Mouse (Mus musculus) liver, embryonic 11.5 days (tissue): ENCODE data around the gene Pck1. TPM values are rescaled to one million over a fixed set of nuclear protein-coding genes. Genes with fewer than 3 reads are reported as not detected.
A peak's percentile ranks its signal among the peaks of the same experiment; 100 is the strongest.
"Not testable (repeated sequence)": the region's sequence is repeated elsewhere in the genome, so short reads cannot be mapped to it uniquely, and the experiment has no call there.

ENCODE experiments used
- ATAC-seq: fragments of 200-750 bp; cut with Nextera tagmentation; replicated peaks from 2 replicates; pipeline ENCODE4 v1.8.0; 2017; ENCODE audit warnings: moderate number of reproducible peaks, mild to moderate bottlenecking, moderate TSS enrichment, moderate library complexity; ENCODE audit not compliant: low FRiP score
- DNase-seq: peaks from one replicate; pipeline ENCODE4 v3.0.0-alpha.2; 2017; ENCODE audit warnings: low spot score
- H3K27ac ChIP-seq: fragments of 300-500 bp; sonication (generic); 2 replicates; pipeline ENCODE4 v1.5.1; 2014; ENCODE audit warnings: mild to moderate bottlenecking, low read depth, low read length, control low read depth
- H3K27me3 ChIP-seq: fragments of 300-500 bp; sonication (generic); replicated peaks from 2 replicates; pipeline ENCODE4 v1.6.1; 2014; ENCODE audit warnings: low read length, mixed read lengths; ENCODE audit not compliant: control insufficient read depth, insufficient read depth
- H3K36me3 ChIP-seq: fragments of 300-500 bp; sonication (generic); 2 replicates; pipeline ENCODE4 v1.6.1; 2014; ENCODE audit warnings: mild to moderate bottlenecking, low read length, moderate library complexity, mixed read lengths; ENCODE audit not compliant: control insufficient read depth, insufficient read depth
- H3K4me1 ChIP-seq: fragments of 300-500 bp; sonication (generic); replicated peaks from 2 replicates; pipeline ENCODE4 v1.6.1; 2014; ENCODE audit warnings: low read length, mixed read lengths; ENCODE audit not compliant: control insufficient read depth, insufficient read depth
- H3K4me2 ChIP-seq: fragments of 300-500 bp; sonication (generic); 2 replicates; pipeline ENCODE4 v1.6.1; 2014; ENCODE audit warnings: mild to moderate bottlenecking, control low read depth, moderate library complexity
- H3K4me3 ChIP-seq: fragments of 300-500 bp; sonication (generic); 2 replicates; pipeline ENCODE4 v1.5.1; 2014; ENCODE audit warnings: low read depth, low read length, control low read depth
- H3K9ac ChIP-seq: fragments of 300-500 bp; sonication (generic); 2 replicates; pipeline ENCODE4 v1.6.1; 2014; ENCODE audit warnings: low read depth, low read length, control low read depth
- H3K9me3 ChIP-seq: fragments of 300-500 bp; sonication (generic); 2 replicates; pipeline ENCODE4 v1.6.1; 2016; ENCODE audit warnings: low read length, inconsistent platforms, mixed read lengths; ENCODE audit not compliant: control insufficient read depth
- WGBS: fragments of 180-500 bp; shearing (Covaris S2); extraction: QIAGEN DNeasy Blood & Tissue Kit; methylation state at CpG from one replicate; pipeline ENCODE4 v1.1.7; 2014; 5-methylcytosine and 5-hydroxymethylcytosine counted together
- polyA plus RNA-seq: library from polyadenylated mRNA; unstranded; fragments of >200 nt; fragmentation: Nextera tagmentation; extraction: Ambion mirVana; gene quantifications from 2 replicates; pipeline ENCODE4 v1.2.1, GENCODE M21; 2014

Gene Pck1
- polyA plus RNA-seq, 1 experiment from 2014 or later: 0.23 TPM

GRCm38 (mm10) chr2:173119023-173119944, 33.6 kb upstream of the Pck1 start, which contains the start of gene Ctcfl:
TSS of gene Ctcfl (minus strand) at chr2:173119525.
- Histone ChIP-seq H3K4me1 (0 out of 2 replicates have a peak, but pooled peaks cover 2% of the 10 kb centered on the region), H3K9ac (no peak within 1 kb of the TSS), H3K27ac (no peak within 1 kb of the TSS), H3K4me3 (no peak within 1 kb of the TSS), H3K27me3 (no peaks in the 10 kb centered on the region), H3K36me3 (no peaks in the 10 kb centered on the region), H3K4me2 (no peak within 1 kb of the TSS), H3K9me3 (no peaks in the 10 kb centered on the region)
- WGBS: 82% methylated on average over 35 of the region's 35 CpGs
- DNase-seq (no peak), ATAC-seq (peak; percentile 43; the same call in 1 of the 2 replicates)

- not testable (repeated sequence) for H3K27ac ChIP-seq, H3K9me3 ChIP-seq, H3K9ac ChIP-seq, H3K27me3 ChIP-seq, H3K4me3 ChIP-seq, H3K4me1 ChIP-seq, DNase-seq, H3K4me2 ChIP-seq, H3K36me3 ChIP-seq
- 59% methylated on average over 4 of the region's 4 CpGs for WGBS
- peak; percentile 78 for ATAC-seq
These were observed 32.7 kb upstream of the Pck1 start for GRCm38 (mm10) chr2:173120117-173120516.

DNA sequence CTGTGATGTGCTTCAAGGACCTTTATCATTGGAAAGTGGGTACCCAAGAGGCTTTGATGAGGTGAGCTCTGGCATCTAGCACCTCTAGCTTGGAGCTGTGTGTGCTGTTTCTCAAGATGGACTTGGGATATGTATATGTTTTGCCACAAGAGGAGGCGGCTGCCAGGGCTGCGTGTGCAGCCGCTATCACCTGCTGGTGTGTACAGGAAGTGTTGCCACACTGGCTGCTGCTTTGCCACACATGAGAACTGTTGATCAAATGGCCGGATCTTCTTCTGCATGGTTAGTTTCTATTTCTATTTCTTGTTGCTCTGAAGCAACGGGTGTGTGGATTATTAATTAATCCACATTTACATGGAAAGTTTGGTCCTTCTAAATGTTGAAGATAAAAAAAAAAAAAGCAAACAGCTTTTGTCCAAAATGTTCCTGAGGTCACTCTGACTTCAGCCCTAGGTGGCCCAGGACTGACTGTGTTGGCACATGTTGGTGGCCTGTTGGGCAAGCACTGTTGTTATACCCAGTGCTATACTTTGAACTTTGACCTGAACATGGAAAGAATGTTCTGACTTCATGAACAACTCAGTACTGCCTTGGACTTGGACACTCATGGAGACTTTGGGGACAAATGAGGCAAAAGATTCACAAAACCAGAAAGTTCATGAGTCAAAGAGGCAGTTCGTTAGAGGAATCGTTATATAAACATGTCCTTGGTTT, 28.7 kb upstream of the Pck1 start:
- H3K4me2 ChIP-seq: no peak overlapping the region
- H3K9ac ChIP-seq: no peak overlapping the region
- no peak for DNase-seq
- no peaks in the 10 kb centered on the region; the same call in 1 of the 2 replicates for H3K27me3 ChIP-seq
- no peaks in the 10 kb centered on the region for H3K9me3 ChIP-seq
- no peak overlapping the region for H3K27ac ChIP-seq
- WGBS: 80% methylated on average over 7 of the region's 7 CpGs
- H3K4me3 ChIP-seq: no peak overlapping the region
- ATAC-seq: no peak
- 0 out of 2 replicates have a peak, but pooled peaks cover 2% of the 10 kb centered on the region for H3K4me1 ChIP-seq
- no peaks in the 10 kb centered on the region for H3K36me3 ChIP-seq

DNA sequence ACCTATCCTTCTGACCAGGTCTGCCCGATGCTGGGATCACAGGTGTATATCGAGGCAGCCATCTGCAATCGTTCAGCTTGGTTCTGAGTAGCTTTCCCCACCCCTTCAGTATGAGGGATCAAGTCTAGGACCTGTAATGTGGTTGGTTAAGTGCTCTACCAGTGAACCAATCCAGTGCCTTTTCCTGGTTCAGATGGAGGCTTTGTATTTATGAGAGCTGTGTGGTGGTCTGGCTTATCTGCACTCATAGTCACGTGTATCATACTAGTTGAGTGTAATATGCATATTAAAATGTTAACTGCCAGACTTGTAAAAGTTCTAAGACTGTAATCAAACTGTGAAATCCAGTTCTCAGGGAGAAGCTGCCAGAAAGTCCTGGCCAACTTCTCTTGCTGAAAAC, 26.5 kb upstream of the Pck1 start:
- Histone ChIP-seq H3K27ac (no peak overlapping the region), H3K9ac (no peak overlapping the region), H3K4me2 (no peak overlapping the region), H3K9me3 (no peaks in the 10 kb centered on the region), H3K4me1 (no peaks in the 10 kb centered on the region), H3K4me3 (no peak overlapping the region), H3K36me3 (no peaks in the 10 kb centered on the region), H3K27me3 (no peaks in the 10 kb centered on the region; the same call in 1 of the 2 replicates)
- WGBS: 79% methylated on average over 4 of the region's 4 CpGs
- ATAC-seq: no peak
- DNase-seq: no peak

GRCm38 (mm10) chr2:173129111-173129510, 23.7 kb upstream of the Pck1 start:
- no peaks in the 10 kb centered on the region for H3K9me3 ChIP-seq
- no peaks in the 10 kb centered on the region for H3K4me1 ChIP-seq
- no peaks in the 10 kb centered on the region for H3K36me3 ChIP-seq
- no peak overlapping the region for H3K4me3 ChIP-seq
- H3K9ac ChIP-seq: no peak overlapping the region
- no peak overlapping the region for H3K4me2 ChIP-seq
- WGBS: 73% methylated on average over 2 of the region's 2 CpGs
- DNase-seq (no peak), ATAC-seq (no peak)
- H3K27ac ChIP-seq: no peak overlapping the region
- no peaks in the 10 kb centered on the region; the same call in 1 of the 2 replicates for H3K27me3 ChIP-seq

DNA sequence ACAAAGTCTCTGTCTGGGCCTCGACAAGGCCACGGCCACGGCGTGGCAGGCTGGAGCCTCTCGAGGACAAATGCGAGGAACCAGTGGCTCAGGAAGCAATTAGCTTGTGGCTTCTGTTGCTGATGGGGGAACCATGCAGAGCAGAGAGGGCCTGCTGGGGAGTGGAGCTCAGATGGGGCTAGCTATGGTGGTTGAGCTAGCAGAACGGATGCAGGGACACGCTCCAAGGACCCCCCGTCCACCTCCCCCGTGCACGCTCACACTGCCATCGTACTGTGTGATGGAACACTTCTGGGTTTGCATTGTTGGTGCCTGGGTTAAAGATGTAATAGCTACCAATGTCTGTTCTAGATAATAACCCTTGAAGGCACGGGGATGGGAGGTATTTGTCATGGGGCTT, 20.6 kb upstream of the Pck1 start:
- WGBS: 82% methylated on average over 13 of the region's 13 CpGs
- Histone ChIP-seq H3K4me1 (no peaks in the 10 kb centered on the region), H3K36me3 (no peaks in the 10 kb centered on the region), H3K27ac (no peak overlapping the region), H3K4me2 (no peak overlapping the region), H3K4me3 (no peak overlapping the region), H3K9ac (no peak overlapping the region), H3K9me3 (no peaks in the 10 kb centered on the region), H3K27me3 (no peaks in the 10 kb centered on the region; the same call in 1 of the 2 replicates)
- no peak for ATAC-seq
- DNase-seq: no peak

DNA sequence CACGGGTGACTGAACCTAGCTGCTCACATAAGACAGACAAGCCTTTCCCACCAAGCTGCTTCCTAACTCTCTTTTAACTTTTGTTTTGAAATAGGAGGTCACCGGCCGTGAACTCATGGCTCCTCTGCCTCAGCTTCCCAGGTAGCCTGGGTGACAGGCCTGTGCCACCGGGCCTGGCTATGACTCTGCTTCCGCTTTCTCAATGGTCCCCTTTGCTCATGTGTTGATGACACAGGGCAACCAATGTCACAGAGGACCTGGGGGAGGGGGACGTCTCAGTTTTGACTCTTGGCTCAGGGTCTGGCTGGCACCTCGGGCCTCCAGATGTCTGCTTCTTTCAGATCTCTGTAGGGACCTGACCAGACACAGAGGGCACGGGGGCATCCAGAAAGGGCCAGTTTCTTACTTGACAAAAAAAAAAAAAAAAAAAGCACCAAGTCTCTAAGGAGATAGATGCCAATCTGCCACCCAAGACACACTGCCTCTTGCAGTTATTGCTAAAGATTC, 20.0 kb upstream of the Pck1 start:
- no peaks in the 10 kb centered on the region for H3K36me3 ChIP-seq
- H3K27me3 ChIP-seq: no peaks in the 10 kb centered on the region; the same call in 1 of the 2 replicates
- H3K9ac ChIP-seq: no peak overlapping the region
- no peak overlapping the region for H3K4me3 ChIP-seq
- DNase-seq (no peak), ATAC-seq (no peak)
- no peak overlapping the region for H3K4me2 ChIP-seq
- H3K4me1 ChIP-seq: no peaks in the 10 kb centered on the region
- H3K27ac ChIP-seq: no peak overlapping the region
- 70% methylated on average over 8 of the region's 8 CpGs for WGBS
- H3K9me3 ChIP-seq: no peaks in the 10 kb centered on the region

- Histone ChIP-seq H3K4me2 (no peak overlapping the region), H3K4me3 (no peak overlapping the region), H3K27ac (no peak overlapping the region), H3K36me3 (no peaks in the 10 kb centered on the region), H3K9me3 (no peaks in the 10 kb centered on the region), H3K9ac (no peak overlapping the region), H3K4me1 (no peaks in the 10 kb centered on the region), H3K27me3 (no peaks in the 10 kb centered on the region)
- DNase-seq (no peak), ATAC-seq (no peak)
- WGBS: 51% methylated on average over 9 of the region's 9 CpGs
These were observed 18.2 kb upstream of the Pck1 start for GRCm38 (mm10) chr2:173134695-173135094.
